ENCODE assay signal across 8 mouse cellular contexts in genomic region chr3:153655071-153655470, GRCm38 (mm10).
DNase-seq lines count a peak whose midpoint lies in the region; ATAC-seq lines count a peak whose summit lies in the region.

No protein-coding gene starts in this region.

- no peak overlapping the region for H3K4me2 ChIP-seq in liver, embryonic 12.5 days
- H3K4me2 ChIP-seq in hindbrain, embryonic 12.5 days (replicated peaks), result no peak overlapping the region

- no peaks in the 10 kb centered on the region for H3K27me3 ChIP-seq in liver, embryonic 12.5 days (replicated peaks)
- H3K27me3 ChIP-seq in hindbrain, embryonic 12.5 days, result no peaks in the 10 kb centered on the region

- H3K36me3 ChIP-seq in liver, embryonic 12.5 days, result peaks cover 9% of the 10 kb centered on the region; the same call in 1 of the 2 replicates
- no peaks in the 10 kb centered on the region for H3K36me3 ChIP-seq in hindbrain, embryonic 12.5 days

- no peaks in the 10 kb centered on the region for H3K9me3 ChIP-seq in liver, embryonic 12.5 days (replicated peaks)
- no peaks in the 10 kb centered on the region for H3K9me3 ChIP-seq in hindbrain, embryonic 12.5 days (replicated peaks)

- WGBS in liver, embryonic 12.5 days (ENCODE audit: insufficient replicate concordance), result 35% methylated on average over 9 of the region's 9 CpGs
- whole genome bisulfite sequencing in hindbrain, embryonic 12.5 days, result 21% methylated on average over 9 of the region's 9 CpGs

- no peak overlapping the region for H3K9ac ChIP-seq in liver, embryonic 12.5 days
- H3K9ac ChIP-seq in hindbrain, embryonic 12.5 days, result no peak overlapping the region

- peak; percentile 71 for DNase-seq in liver
- DNase-seq in adrenal gland, postnatal 10 days, result peak; percentile 79
- DNase-seq in embryo, embryonic 9.5 days (ENCODE audit: extremely low spot score), result peak; percentile 66
- DNase-seq in left cerebral cortex, adult 8-10 months (ENCODE audit: low spot score in 2 of 2), result peak; percentile 47 to 62
- DNase-seq in naive thymus-derived CD4-positive, alpha-beta T cell, adult 2 months (ENCODE audit: low read depth), result peak; percentile 63
- DNase-seq in thymus, postnatal 14 days, result peak; percentile 48

- ATAC-seq in liver, embryonic 12.5 days, result no peak
- 0 out of 2 replicates have a peak, but pooled peaks have one; percentile 22 for ATAC-seq in hindbrain, embryonic 12.5 days (ENCODE audit: low FRiP score)

- H3K4me3 ChIP-seq in liver, embryonic 12.5 days, result no peak overlapping the region
- no peak overlapping the region for H3K4me3 ChIP-seq in hindbrain, embryonic 12.5 days

- H3K4me1 ChIP-seq in liver, embryonic 12.5 days, result peaks cover 37% of the 10 kb centered on the region
- H3K4me1 ChIP-seq in hindbrain, embryonic 12.5 days, result peaks cover 40% of the 10 kb centered on the region

- H3K27ac ChIP-seq in liver, embryonic 12.5 days, result no peak overlapping the region
- H3K27ac ChIP-seq in hindbrain, embryonic 12.5 days, result no peak overlapping the region
